Mouse (Mus musculus) G1E (cell line): ENCODE results near the gene Ccdc51. TPM values are rescaled to one million over a fixed set of nuclear protein-coding genes. Genes with fewer than 3 reads are reported as not detected.

Experiments used
- ATAC-seq: 2 replicates; pipeline ENCODE4 v1.8.0; 2016; ENCODE audit warnings: mild to moderate bottlenecking; ENCODE audit not compliant: insufficient number of reproducible peaks, poor library complexity, low FRiP score, severe bottlenecking; ENCODE audit errors: extremely low read depth
- DNase-seq: peaks from one replicate; pipeline ENCODE4 v3.0.0; 2012; ENCODE audit warnings: low spot score
- H3K27me3 ChIP-seq: 2 replicates; pipeline ENCODE4 v1.6.1; 2012; ENCODE audit warnings: mild to moderate bottlenecking, low read length, inconsistent platforms; ENCODE audit not compliant: insufficient read depth
- H3K36me3 ChIP-seq: replicated peaks from 2 replicates; pipeline ENCODE3; 2012; ENCODE audit warnings: mild to moderate bottlenecking, inconsistent platforms
- H3K4me1 ChIP-seq: 2 replicates; pipeline ENCODE4 v1.6.1; 2012; ENCODE audit warnings: low read depth, low read length, inconsistent platforms, mixed read lengths; ENCODE audit not compliant: insufficient read depth
- H3K4me3 ChIP-seq: 2 replicates; pipeline ENCODE4 v1.5.1; 2012; ENCODE audit warnings: low read depth, mild to moderate bottlenecking, inconsistent platforms, low read length, moderate library complexity, mixed read lengths
- H3K9me3 ChIP-seq: replicated peaks from 2 replicates; pipeline ENCODE4 v1.6.1; 2012; ENCODE audit warnings: inconsistent platforms
- CTCF ChIP-seq: IDR thresholded peaks from 2 replicates; pipeline ENCODE4 v1.5.1; 2012; ENCODE audit warnings: low read depth, low read length, inconsistent platforms, mixed read lengths
- GATA1 ChIP-seq: IDR thresholded peaks from 2 replicates; pipeline ENCODE4 v1.6.1; 2012; ENCODE audit warnings: borderline replicate concordance, low read length, inconsistent platforms, mixed read lengths
- GATA2 ChIP-seq: IDR thresholded peaks from 2 replicates; pipeline ENCODE4 v1.6.1; 2012; ENCODE audit warnings: low read depth, low read length, inconsistent platforms, borderline replicate concordance
- POLR2AphosphoS5 ChIP-seq: IDR thresholded peaks from 2 replicates; pipeline ENCODE4 v1.6.1; 2012; ENCODE audit warnings: low read depth, low read length, inconsistent platforms; ENCODE audit not compliant: insufficient replicate concordance
- TAL1 ChIP-seq: conservative IDR thresholded peaks from 2 replicates; pipeline ENCODE4 v1.6.1; 2012; ENCODE audit warnings: low read depth, low read length, inconsistent platforms, mixed read lengths
- polyA plus RNA-seq: library from polyadenylated mRNA; stranded (reverse); fragments of >175 nt; gene quantifications from 2 replicates; pipeline ENCODE4 v1.2.3, GENCODE M21; 2012
- total RNA-seq, 2 experiments: library from RNA; stranded (forward) in 1 of 2; stranded (reverse) in 1 of 2; fragments of 200-1000 nt in 1 of 2; fragments of >200 nt in 1 of 2; fragmentation: Nextera tagmentation in 1 of 2; gene quantifications; 2 replicates each; pipeline ENCODE4 v1.2.3; 2014 to 2017

The Ccdc51 gene
- 4.7 and 5.0 TPM in 2 replicates for total RNA-seq (2014; fragmentation: Nextera tagmentation)
- total RNA-seq (2017): 16.0 and 16.8 TPM in 2 replicates
- polyA plus RNA-seq: 8.0 and 8.8 TPM in 2 replicates

DNA sequence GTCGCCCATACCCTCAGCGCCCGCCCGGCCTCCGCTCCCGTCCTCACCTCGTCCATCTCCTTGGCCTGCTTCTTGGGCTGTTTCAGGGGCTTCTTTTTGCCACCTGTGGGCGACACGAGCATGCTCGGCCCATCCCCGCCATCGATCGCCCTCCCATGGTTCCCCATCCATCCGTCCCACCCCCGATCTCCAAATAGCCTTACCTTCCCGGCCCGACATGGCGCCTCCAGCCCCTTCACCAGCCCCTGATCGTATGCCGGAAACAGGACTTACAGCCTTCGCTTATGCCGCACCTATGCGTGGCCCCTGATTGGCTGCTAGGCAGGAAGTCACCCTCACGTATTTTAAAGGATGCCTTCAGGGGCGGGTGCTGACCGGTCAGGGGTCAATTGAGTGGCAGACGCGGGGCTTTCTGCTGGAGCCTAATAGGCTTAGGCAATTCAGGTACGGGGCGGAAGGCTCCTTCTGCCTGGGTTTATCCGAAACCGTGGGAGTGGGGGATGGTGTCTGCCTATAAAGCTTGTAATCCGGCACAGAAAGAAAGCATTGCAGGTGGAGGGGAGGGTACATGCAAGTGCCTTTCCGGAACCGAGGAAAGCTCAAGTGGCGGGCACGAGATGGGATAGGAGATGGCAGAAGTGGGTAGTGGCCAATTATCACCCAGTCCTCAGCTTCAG, at the start of gene Ccdc51, which contains the start of gene Tma7:
Ccdc51 (plus strand) TSS at position 370 of the 677 bp plus-strand sequence.
Tma7 (minus strand) TSS at position 464 of the 677 bp plus-strand sequence.
- Histone ChIP-seq H3K36me3 (peaks cover 54% of the 10 kb centered on the region), H3K4me3 (peak within 1 kb of the TSS; percentile 85), H3K27me3 (no peaks in the 10 kb centered on the region), H3K9me3 (no peaks in the 10 kb centered on the region), H3K4me1 (peaks cover 36% of the 10 kb centered on the region)
- TF ChIP-seq GATA1 (no peak), GATA2 (no peak), TAL1 (no peak)
- peak; percentile 97 for ATAC-seq
- DNase-seq: peak; percentile 94

DNA sequence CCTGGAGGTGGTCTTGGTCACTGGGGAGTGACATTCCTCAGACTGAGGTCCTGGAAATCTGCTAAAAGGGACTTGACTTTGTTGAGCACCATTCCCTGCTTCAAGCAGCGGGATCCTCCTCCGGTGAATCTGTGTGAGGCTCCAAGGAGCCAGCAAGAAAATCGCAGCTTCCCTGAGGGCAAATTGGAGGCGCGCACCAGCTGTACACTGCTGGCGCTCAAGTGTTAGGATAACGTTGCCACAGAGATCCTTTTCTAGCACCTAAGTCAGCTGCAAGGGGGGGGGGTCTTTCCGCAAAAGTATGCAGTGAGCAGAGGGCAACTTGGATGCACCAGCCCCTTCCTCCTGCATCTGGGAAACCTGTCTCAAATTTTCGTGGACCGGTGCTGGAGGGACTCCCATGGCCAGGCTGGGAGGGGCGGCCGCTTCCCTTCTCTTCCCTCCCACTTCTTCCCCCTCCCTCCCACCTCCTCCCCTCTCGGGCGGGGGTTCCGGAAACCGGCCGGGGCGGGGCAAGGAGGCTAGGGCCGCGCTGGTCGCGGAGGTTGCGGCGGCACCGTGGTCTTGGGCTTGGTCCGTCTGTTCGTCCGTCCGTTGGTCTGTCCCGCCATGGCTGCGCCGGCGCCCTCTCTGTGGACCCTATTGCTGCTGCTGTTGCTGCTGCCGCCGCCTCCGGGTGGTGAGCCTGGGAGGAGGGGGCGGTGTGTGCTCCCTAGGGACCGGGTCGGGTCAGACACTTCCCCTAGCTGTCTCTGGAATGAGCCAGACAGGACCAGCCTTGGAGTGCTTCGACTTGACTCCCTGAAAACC, 44.0 kb upstream of the Ccdc51 start, which contains the start of gene Shisa5:
Shisa5 (plus strand) TSS at position 480 of the 810 bp plus-strand sequence.
- ATAC-seq (peak; percentile 78), DNase-seq (peak; percentile 74)
- no peaks in the 10 kb centered on the region for H3K9me3 ChIP-seq
- peak within 1 kb of the TSS; percentile 89 for H3K4me3 ChIP-seq
- peaks cover 12% of the 10 kb centered on the region for H3K36me3 ChIP-seq
- H3K27me3 ChIP-seq: peaks cover 7% of the 10 kb centered on the region; the same call in 1 of the 2 replicates
- H3K4me1 ChIP-seq: peaks cover 33% of the 10 kb centered on the region
- TF ChIP-seq POLR2AphosphoS5 (no peak), GATA2 (no peak), TAL1 (no peak), GATA1 (no peak), CTCF (no peak)

DNA sequence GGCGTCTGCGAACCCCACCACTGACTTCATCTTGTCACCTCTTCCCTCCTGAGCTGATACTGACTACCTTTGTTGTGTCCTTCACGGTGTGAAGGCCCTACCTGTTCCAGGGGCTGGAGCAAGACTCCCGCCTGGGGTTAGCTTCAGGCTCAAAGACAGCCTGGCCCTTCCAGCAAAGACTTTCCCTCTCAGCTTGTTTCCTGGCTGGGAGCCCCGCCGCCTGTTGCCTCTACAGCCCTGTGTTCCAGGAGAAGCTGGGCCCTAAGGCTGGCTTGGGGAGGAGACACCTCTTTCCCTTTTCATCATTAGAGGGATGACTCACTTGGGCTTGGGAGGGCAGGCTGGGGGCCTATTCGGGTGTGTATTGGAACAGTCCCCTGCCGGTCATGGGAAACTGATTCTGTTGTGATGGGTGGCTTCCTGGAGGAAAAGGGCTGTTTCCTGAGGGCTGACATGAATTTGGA, 43.4 kb upstream of the Ccdc51 start:
- peak; percentile 19 for DNase-seq
- Histone ChIP-seq H3K27me3 (peaks cover 7% of the 10 kb centered on the region; the same call in 1 of the 2 replicates), H3K4me3 (peak overlapping the region; percentile 89), H3K9me3 (no peaks in the 10 kb centered on the region), H3K4me1 (peaks cover 33% of the 10 kb centered on the region), H3K36me3 (peaks cover 12% of the 10 kb centered on the region)
- no peak for ATAC-seq
- TF ChIP-seq GATA2 (no peak), TAL1 (no peak), CTCF (no peak), GATA1 (no peak), POLR2AphosphoS5 (no peak)

- Histone ChIP-seq H3K36me3 (peaks cover 14% of the 10 kb centered on the region), H3K4me3 (no peak overlapping the region; the same call in 1 of the 2 replicates), H3K9me3 (no peaks in the 10 kb centered on the region), H3K4me1 (peaks cover 33% of the 10 kb centered on the region), H3K27me3 (peaks cover 7% of the 10 kb centered on the region; the same call in 1 of the 2 replicates)
- ATAC-seq (no peak), DNase-seq (no peak)
- TF ChIP-seq CTCF (no peak), GATA2 (no peak), POLR2AphosphoS5 (no peak), GATA1 (no peak), TAL1 (no peak)
Observed at GRCm38 (mm10) chr9:109039681-109040080, 42.6 kb upstream of the Ccdc51 start.

DNA sequence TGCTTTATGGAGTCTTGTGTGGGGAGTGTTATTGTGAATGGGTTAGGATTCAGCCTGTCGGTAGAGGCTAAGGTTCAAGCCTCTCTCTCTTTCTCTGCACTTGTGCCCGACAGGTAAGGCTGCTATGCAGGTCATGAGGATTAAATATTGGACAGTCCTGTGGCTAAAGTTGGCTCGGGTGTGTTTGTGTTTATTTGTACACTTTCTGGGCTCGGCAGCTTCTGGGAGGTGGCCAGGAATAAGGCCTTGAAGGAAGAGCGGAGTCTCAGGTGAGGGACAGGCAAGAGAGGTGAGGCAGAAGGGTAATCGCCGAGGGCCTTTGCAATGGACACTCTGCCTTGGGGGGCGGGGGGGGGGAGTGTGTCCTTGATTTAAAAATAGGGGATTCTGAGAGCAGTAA, 42.1 kb upstream of the Ccdc51 start:
- no peak for ATAC-seq
- Histone ChIP-seq H3K9me3 (no peaks in the 10 kb centered on the region), H3K4me1 (peaks cover 33% of the 10 kb centered on the region), H3K36me3 (peaks cover 14% of the 10 kb centered on the region), H3K27me3 (peaks cover 7% of the 10 kb centered on the region; the same call in 1 of the 2 replicates), H3K4me3 (no peak overlapping the region)
- DNase-seq: no peak
- no peak for TF ChIP-seq TAL1
- no peak for TF ChIP-seq GATA2
- no peak for TF ChIP-seq POLR2AphosphoS5
- TF ChIP-seq GATA1: no peak
- TF ChIP-seq CTCF: no peak

GRCm38 (mm10) chr9:109040906-109041305, 41.4 kb upstream of the Ccdc51 start:
- TF ChIP-seq CTCF (no peak), GATA2 (no peak), POLR2AphosphoS5 (no peak), GATA1 (no peak), TAL1 (no peak)
- no peak for DNase-seq

More at GRCm38 (mm10) chr9:109040906-109041305, 41.4 kb upstream of the Ccdc51 start:
- peaks cover 33% of the 10 kb centered on the region for H3K4me1 ChIP-seq
- peaks cover 14% of the 10 kb centered on the region for H3K36me3 ChIP-seq
- ATAC-seq: no peak
- H3K27me3 ChIP-seq: peaks cover 7% of the 10 kb centered on the region; the same call in 1 of the 2 replicates
- H3K4me3 ChIP-seq: no peak overlapping the region
- no peaks in the 10 kb centered on the region for H3K9me3 ChIP-seq
